Comparison of ENCODE assay signal across 20 mouse cellular contexts in genomic region chr2:5572314-5573006, GRCm38 (mm10).
DNase-seq lines count a peak whose midpoint lies in the region; ATAC-seq and TF ChIP-seq lines count a peak whose summit lies in the region.
"Had no signal": no experiment of that assay in that cellular context is flagged by ENCODE, and none has a peak within 500 bp of the region (broad histone marks: within the 10 kb centered on the region; RNA-seq: fewer than 3 reads in every experiment).

No protein-coding gene starts in this region.

- no peak overlapping the region for H3K4me3 ChIP-seq in forebrain, embryonic 12.5 days (replicated peaks)
- no peak overlapping the region for H3K4me3 ChIP-seq in forebrain, embryonic 15.5 days
- no peak overlapping the region for H3K4me3 ChIP-seq in hindbrain, postnatal 0 days (ENCODE audit: low read length)
- H3K4me3 ChIP-seq in hindbrain, embryonic 14.5 days (replicated peaks; ENCODE audit: low read length): no peak overlapping the region
- H3K4me3 ChIP-seq in neural tube, embryonic 11.5 days (ENCODE audit: low read depth, low read length): no peak overlapping the region
- H3K4me3 ChIP-seq: embryonic facial prominence, embryonic 15.5 days; heart, embryonic 12.5 days had no signal

- DNase-seq in hindbrain, postnatal 0 days (ENCODE audit: low spot score): peak; percentile 37
- no peak for DNase-seq in hindbrain, embryonic 14.5 days (ENCODE audit: low spot score)
- DNase-seq in neural tube, embryonic 11.5 days (ENCODE audit: low spot score): no peak
- DNase-seq in neural tube, embryonic 10.5 days (ENCODE audit: extremely low spot score, low spot score): no peak
- no peak for DNase-seq in gastrocnemius, postnatal 4 days (ENCODE audit: low spot score in 2 of 2)
- DNase-seq: adrenal gland, postnatal 10 days; cerebellum, postnatal 10 days; heart, postnatal 36 days; kidney, adult 8-10 months; kidney, postnatal 36 days; lung, adult 2 months; lung, postnatal 36 days; thymus, postnatal 25 days had no signal

- no peak overlapping the region for H3K27ac ChIP-seq in forebrain, embryonic 12.5 days
- H3K27ac ChIP-seq in forebrain, embryonic 15.5 days (replicated peaks): no peak overlapping the region
- H3K27ac ChIP-seq in hindbrain, postnatal 0 days: no peak overlapping the region
- H3K27ac ChIP-seq in hindbrain, embryonic 14.5 days: no peak overlapping the region
- H3K27ac ChIP-seq in neural tube, embryonic 11.5 days (ENCODE audit: low read depth, low read length): no peak overlapping the region
- H3K27ac ChIP-seq: embryonic facial prominence, embryonic 15.5 days had no signal

- H3K9ac ChIP-seq in forebrain, embryonic 12.5 days: no peak overlapping the region
- H3K9ac ChIP-seq in forebrain, embryonic 15.5 days (replicated peaks): no peak overlapping the region
- no peak overlapping the region for H3K9ac ChIP-seq in hindbrain, postnatal 0 days (replicated peaks; ENCODE audit: low read length)
- H3K9ac ChIP-seq in hindbrain, embryonic 14.5 days: no peak overlapping the region
- no peak overlapping the region for H3K9ac ChIP-seq in neural tube, embryonic 11.5 days (ENCODE audit: low read length)
- H3K9ac ChIP-seq: embryonic facial prominence, embryonic 15.5 days; heart, embryonic 12.5 days had no signal

- no peaks in the 10 kb centered on the region for H3K27me3 ChIP-seq in forebrain, embryonic 12.5 days
- no peaks in the 10 kb centered on the region for H3K27me3 ChIP-seq in forebrain, embryonic 15.5 days
- no peaks in the 10 kb centered on the region for H3K27me3 ChIP-seq in hindbrain, postnatal 0 days (ENCODE audit: insufficient read depth, low read length)
- no peaks in the 10 kb centered on the region for H3K27me3 ChIP-seq in hindbrain, embryonic 14.5 days (ENCODE audit: control insufficient read depth, insufficient read depth, low read length)
- H3K27me3 ChIP-seq in neural tube, embryonic 11.5 days (ENCODE audit: control insufficient read depth, insufficient read depth, low read length): no peaks in the 10 kb centered on the region
- H3K27me3 ChIP-seq: embryonic facial prominence, embryonic 15.5 days; heart, embryonic 12.5 days had no signal

- ATAC-seq in forebrain, embryonic 12.5 days (ENCODE audit: low FRiP score): peak; percentile 20; the same call in 1 of the 2 replicates
- no peak for ATAC-seq in forebrain, embryonic 15.5 days (replicated peaks)
- peak; percentile 60 for ATAC-seq in hindbrain, postnatal 0 days
- no peak for ATAC-seq in hindbrain, embryonic 14.5 days (ENCODE audit: low FRiP score)
- ATAC-seq in neural tube, embryonic 11.5 days (ENCODE audit: insufficient read depth, low FRiP score, low TSS enrichment): peak; percentile 72; the same call in 1 of the 2 replicates
- ATAC-seq: activated CD4-positive, CD25-positive, alpha-beta regulatory T cell, adult 4 months; CD4-positive, CD25-positive, alpha-beta regulatory T cell, adult 4 months had no signal

- H3K9me3 ChIP-seq in forebrain, embryonic 12.5 days: no peaks in the 10 kb centered on the region
- no peaks in the 10 kb centered on the region for H3K9me3 ChIP-seq in forebrain, embryonic 15.5 days
- H3K9me3 ChIP-seq in hindbrain, postnatal 0 days (ENCODE audit: low read length): no peaks in the 10 kb centered on the region
- H3K9me3 ChIP-seq in hindbrain, embryonic 14.5 days (ENCODE audit: control insufficient read depth, low read length): no peaks in the 10 kb centered on the region
- H3K9me3 ChIP-seq in neural tube, embryonic 11.5 days (ENCODE audit: control insufficient read depth, low read length): no peaks in the 10 kb centered on the region
- H3K9me3 ChIP-seq: embryonic facial prominence, embryonic 15.5 days; heart, embryonic 12.5 days had no signal

- H3K36me3 ChIP-seq in forebrain, embryonic 12.5 days (replicated peaks): no peaks in the 10 kb centered on the region
- no peaks in the 10 kb centered on the region for H3K36me3 ChIP-seq in forebrain, embryonic 15.5 days
- no peaks in the 10 kb centered on the region for H3K36me3 ChIP-seq in hindbrain, postnatal 0 days (ENCODE audit: insufficient read depth, low read length)
- H3K36me3 ChIP-seq in hindbrain, embryonic 14.5 days (replicated peaks; ENCODE audit: control insufficient read depth, insufficient read depth): no peaks in the 10 kb centered on the region
- no peaks in the 10 kb centered on the region for H3K36me3 ChIP-seq in neural tube, embryonic 11.5 days (ENCODE audit: control insufficient read depth, insufficient read depth, low read length)
- H3K36me3 ChIP-seq: embryonic facial prominence, embryonic 15.5 days; heart, embryonic 12.5 days had no signal

- no peak for TF ChIP-seq CTCF in hindbrain, postnatal 0 days (IDR thresholded peaks at IDR 0.05; ENCODE audit: low read depth)

- WGBS in forebrain, embryonic 12.5 days: 72% methylated on average over 10 of the region's 10 CpGs
- WGBS in forebrain, embryonic 15.5 days: 57% methylated on average over 10 of the region's 10 CpGs
- WGBS in hindbrain, postnatal 0 days: 51% methylated on average over 10 of the region's 10 CpGs
- WGBS in hindbrain, embryonic 14.5 days: 52% methylated on average over 10 of the region's 10 CpGs
- WGBS in neural tube, embryonic 11.5 days: 58% methylated on average over 10 of the region's 10 CpGs

- H3K4me1 ChIP-seq in forebrain, embryonic 12.5 days: peaks cover 10% of the 10 kb centered on the region
- H3K4me1 ChIP-seq in forebrain, embryonic 15.5 days: peaks cover 24% of the 10 kb centered on the region
- peaks cover 4% of the 10 kb centered on the region; the same call in 1 of the 2 replicates for H3K4me1 ChIP-seq in hindbrain, postnatal 0 days (ENCODE audit: insufficient read depth, low read length)
- peaks cover 12% of the 10 kb centered on the region; the same call in 1 of the 2 replicates for H3K4me1 ChIP-seq in hindbrain, embryonic 14.5 days (replicated peaks; ENCODE audit: control insufficient read depth, insufficient read depth, low read length)
- no peaks in the 10 kb centered on the region for H3K4me1 ChIP-seq in neural tube, embryonic 11.5 days (ENCODE audit: control insufficient read depth, insufficient read depth, low read length)

- H3K4me2 ChIP-seq in forebrain, embryonic 12.5 days: no peak overlapping the region
- H3K4me2 ChIP-seq in forebrain, embryonic 15.5 days (replicated peaks): no peak overlapping the region
- no peak overlapping the region for H3K4me2 ChIP-seq in hindbrain, postnatal 0 days (ENCODE audit: low read depth, low read length)
- H3K4me2 ChIP-seq in hindbrain, embryonic 14.5 days (replicated peaks): no peak overlapping the region
- no peak overlapping the region for H3K4me2 ChIP-seq in neural tube, embryonic 11.5 days (ENCODE audit: low read depth)
- H3K4me2 ChIP-seq: embryonic facial prominence, embryonic 15.5 days; heart, embryonic 12.5 days; liver, embryonic 11.5 days had no signal

Comparison
In these comparisons a context has a peak if more than half of its experiments do, and no peak if none do; other contexts are left out.
1. ATAC-seq: peak in forebrain, embryonic 12.5 days (single experiment), hindbrain, postnatal 0 days (single experiment) and neural tube, embryonic 11.5 days (single experiment); none in forebrain, embryonic 15.5 days (single experiment) and hindbrain, embryonic 14.5 days (single experiment).